Mouse (Mus musculus): ENCODE measurements around the gene Fam222a. TPM values are rescaled to one million over a fixed set of nuclear protein-coding genes. Genes with fewer than 3 reads are reported as not detected.
A peak's percentile ranks its signal among the peaks of the same experiment; 100 is the strongest.

The Fam222a gene
- polyA plus RNA-seq, 1 experiment from 2014 or later, result 1.5 TPM

DNA sequence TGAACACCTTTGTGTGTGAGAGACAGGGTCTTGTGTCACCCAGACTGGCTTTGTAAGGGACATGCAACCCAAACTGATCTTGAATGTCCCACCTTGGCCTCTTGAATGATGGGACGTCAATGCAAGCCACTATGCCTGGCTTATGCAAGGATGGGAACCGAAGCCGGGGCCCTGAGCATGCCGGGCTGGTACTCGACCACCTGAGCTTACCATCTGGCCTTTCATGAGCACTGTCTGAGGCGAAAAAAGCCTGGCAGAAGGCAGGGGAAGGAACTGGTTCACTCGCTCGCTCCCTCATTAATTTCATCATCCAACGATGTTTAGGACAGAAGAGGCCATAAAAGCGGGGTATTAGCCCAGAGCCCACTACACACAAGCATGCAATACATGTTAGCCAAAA lies 73.0 kb downstream of the Fam222a start:
- Histone ChIP-seq H3K27me3 (peaks cover 11% of the 10 kb centered on the region), H3K36me3 (no peaks in the 10 kb centered on the region), H3K9me3 (replicated peaks) (no peaks in the 10 kb centered on the region), H3K9ac (no peak overlapping the region), H3K4me2 (replicated peaks) (no peak overlapping the region), H3K4me3 (replicated peaks) (no peak overlapping the region), H3K4me1 (peaks cover 25% of the 10 kb centered on the region), H3K27ac (replicated peaks) (no peak overlapping the region)
- no peak for ATAC-seq (ENCODE audit: insufficient number of reproducible peaks, low FRiP score, low TSS enrichment, low read depth)
- 79% methylated on average over 10 of the region's 10 CpGs for WGBS

DNA sequence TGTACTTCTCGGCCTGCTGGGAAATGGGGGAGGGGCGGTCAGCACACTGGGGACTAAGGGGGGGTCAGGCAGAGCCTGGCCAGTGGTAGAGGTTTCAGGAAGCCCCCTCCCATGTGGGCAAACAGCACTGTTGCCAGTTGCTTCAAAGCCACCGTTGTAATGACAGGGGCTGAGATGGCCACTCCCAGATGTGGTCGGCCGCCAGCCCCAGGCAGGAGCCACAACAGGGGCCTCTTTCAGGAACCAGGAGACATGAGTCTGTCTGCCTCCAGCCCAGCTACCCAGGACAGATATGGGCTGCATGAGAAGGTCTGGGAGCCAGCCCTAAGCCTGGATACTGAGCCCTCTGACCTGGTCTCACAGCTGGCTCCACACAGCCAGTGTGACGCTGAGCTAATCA lies 77.1 kb downstream of the Fam222a start:
- Histone ChIP-seq H3K4me1 (peaks cover 51% of the 10 kb centered on the region), H3K9ac (no peak overlapping the region), H3K4me2 (replicated peaks) (no peak overlapping the region; the same call in 1 of the 2 replicates), H3K36me3 (no peaks in the 10 kb centered on the region), H3K27me3 (peaks cover 3% of the 10 kb centered on the region), H3K4me3 (replicated peaks) (no peak overlapping the region), H3K9me3 (replicated peaks) (no peaks in the 10 kb centered on the region), H3K27ac (replicated peaks) (peak overlapping the region; percentile 55; the same call in 1 of the 2 replicates)
- peak; percentile 68 for ATAC-seq (ENCODE audit: insufficient number of reproducible peaks, low FRiP score, low TSS enrichment, low read depth)
- WGBS, result 30% methylated on average over 6 of the region's 6 CpGs

DNA sequence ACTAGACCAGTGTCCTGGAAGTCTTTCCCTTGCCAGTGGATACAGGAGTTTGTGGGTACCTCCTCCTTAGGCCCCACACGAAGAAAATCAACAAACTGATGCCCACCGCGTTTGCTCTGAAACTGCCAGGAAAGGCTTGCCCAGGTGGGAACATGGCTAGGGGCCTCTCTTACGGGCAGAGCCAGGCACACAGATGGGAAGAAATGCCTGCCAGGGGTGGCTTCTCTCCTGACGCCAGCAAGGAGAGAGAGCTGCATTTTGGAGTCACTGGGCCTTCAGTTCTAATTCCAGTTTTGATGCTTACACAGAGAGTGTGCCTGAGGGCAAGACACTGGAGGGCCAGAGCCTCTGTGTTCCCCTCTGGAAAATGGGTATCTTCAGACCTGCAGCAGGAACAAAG lies 78.1 kb downstream of the Fam222a start:
- Histone ChIP-seq H3K9ac (no peak overlapping the region), H3K9me3 (replicated peaks) (no peaks in the 10 kb centered on the region), H3K36me3 (no peaks in the 10 kb centered on the region), H3K4me3 (replicated peaks) (no peak overlapping the region), H3K27me3 (peaks cover 3% of the 10 kb centered on the region), H3K27ac (replicated peaks) (peak overlapping the region; percentile 55; the same call in 1 of the 2 replicates), H3K4me1 (peaks cover 59% of the 10 kb centered on the region), H3K4me2 (replicated peaks) (no peak overlapping the region)
- no peak for ATAC-seq (ENCODE audit: insufficient number of reproducible peaks, low FRiP score, low TSS enrichment, low read depth)
- WGBS, result 69% methylated on average over 5 of the region's 5 CpGs

DNA sequence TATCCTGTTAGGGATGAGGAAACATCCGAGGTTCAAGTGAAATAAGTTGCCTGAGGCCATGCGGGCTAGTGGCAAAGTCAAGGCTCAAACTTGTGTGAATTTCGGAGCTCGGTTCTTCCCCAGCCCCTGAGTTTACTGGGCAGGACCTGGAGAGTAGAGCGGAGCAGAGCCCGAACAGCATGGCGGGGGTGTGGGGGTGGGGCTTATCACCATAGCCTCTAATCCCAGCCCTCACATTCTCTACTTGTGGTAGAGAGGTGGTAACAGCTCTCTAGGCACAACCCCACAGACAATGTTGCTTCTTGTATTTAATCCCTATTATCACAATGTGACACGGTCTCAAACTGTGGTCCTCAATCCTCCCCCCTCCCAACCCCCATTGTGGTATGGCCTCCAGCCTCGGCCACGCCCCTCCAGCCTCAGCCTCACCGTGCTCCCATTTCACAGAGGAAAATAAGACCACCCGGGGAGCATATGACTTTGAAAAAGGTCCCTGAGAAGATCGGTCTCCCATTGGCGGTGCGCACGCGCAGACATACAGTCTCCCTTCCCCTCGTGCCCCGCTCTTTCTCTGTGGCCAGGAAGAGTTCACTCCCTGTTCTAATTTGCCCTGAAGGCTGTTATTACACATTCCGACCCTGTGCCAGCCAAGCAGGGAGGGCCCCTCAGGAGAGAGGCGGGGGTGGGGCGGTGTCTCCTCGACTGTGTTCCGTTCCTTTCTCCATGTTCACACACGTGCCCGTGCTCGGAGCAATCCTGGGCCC lies 79.6 kb downstream of the Fam222a start:
- Histone ChIP-seq H3K27me3 (peaks cover 3% of the 10 kb centered on the region; the same call in 1 of the 2 replicates), H3K36me3 (no peaks in the 10 kb centered on the region), H3K9ac (no peak overlapping the region), H3K4me1 (peaks cover 67% of the 10 kb centered on the region), H3K4me2 (replicated peaks) (peak overlapping the region; percentile 44), H3K9me3 (replicated peaks) (no peaks in the 10 kb centered on the region), H3K27ac (replicated peaks) (peak overlapping the region; percentile 82), H3K4me3 (replicated peaks) (peak overlapping the region; percentile 23)
- peak; percentile 74 for ATAC-seq (ENCODE audit: insufficient number of reproducible peaks, low FRiP score, low TSS enrichment, low read depth)
- whole genome bisulfite sequencing, result 2% methylated on average over 27 of the region's 27 CpGs

DNA sequence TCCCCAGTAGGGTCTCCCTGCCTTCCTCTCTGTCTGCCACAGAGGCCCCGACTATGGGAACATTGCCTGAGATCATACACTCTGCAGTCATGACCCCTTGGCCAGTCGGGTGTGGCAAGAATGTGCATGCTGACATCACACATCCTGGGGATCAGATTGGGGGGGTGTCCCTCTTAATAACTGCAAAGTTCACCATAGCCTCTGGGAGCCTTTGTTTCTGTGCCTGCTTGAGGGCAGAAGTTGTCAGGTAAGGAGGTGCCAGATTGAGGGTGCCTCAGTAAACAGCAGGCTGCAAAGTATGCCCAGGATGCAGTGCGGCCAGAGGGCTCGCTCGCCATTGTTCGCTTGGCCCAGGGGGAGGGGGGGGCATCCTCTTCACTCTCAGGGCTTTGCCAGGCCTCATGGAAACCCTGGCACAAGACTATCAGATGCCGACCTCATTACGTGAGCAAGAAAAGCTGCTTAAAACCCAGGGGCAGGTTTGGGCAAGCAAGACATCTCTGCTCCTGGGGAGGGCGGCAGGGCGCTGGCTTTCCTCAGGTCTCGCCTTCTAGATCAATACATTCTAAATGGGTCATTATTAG lies 81.0 kb downstream of the Fam222a start:
- whole genome bisulfite sequencing, result 55% methylated on average over 11 of the region's 11 CpGs
- H3K27me3 ChIP-seq, result peaks cover 3% of the 10 kb centered on the region; the same call in 1 of the 2 replicates
- H3K36me3 ChIP-seq, result no peaks in the 10 kb centered on the region
- no peak overlapping the region for H3K9ac ChIP-seq
- no peak overlapping the region for H3K4me3 ChIP-seq (replicated peaks)
- H3K4me2 ChIP-seq (replicated peaks), result no peak overlapping the region
- peak overlapping the region; percentile 82 for H3K27ac ChIP-seq (replicated peaks)
- H3K9me3 ChIP-seq (replicated peaks), result no peaks in the 10 kb centered on the region
- peaks cover 67% of the 10 kb centered on the region for H3K4me1 ChIP-seq
- no peak for ATAC-seq (ENCODE audit: insufficient number of reproducible peaks, low FRiP score, low TSS enrichment, low read depth)

DNA sequence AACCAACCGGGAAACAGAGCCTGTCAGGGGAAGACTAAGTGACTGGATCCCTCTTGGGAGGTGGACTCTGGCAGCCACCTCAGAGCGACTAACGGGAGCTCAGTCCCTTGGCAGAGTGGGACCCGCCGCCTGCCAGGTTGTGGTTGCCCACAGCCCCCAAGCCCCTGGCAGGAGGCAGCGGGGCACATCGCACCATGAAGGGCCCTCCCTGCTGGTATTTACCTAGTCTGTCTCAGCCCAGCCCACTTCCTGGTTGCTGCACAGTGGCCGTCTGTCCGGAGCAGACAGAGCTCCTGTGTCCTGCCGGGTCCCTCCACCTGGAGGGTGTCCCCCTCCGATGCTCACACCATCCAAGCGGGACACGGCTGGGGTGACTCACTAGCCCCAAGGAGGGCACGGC lies 83.2 kb downstream of the Fam222a start:
- Histone ChIP-seq H3K4me2 (replicated peaks) (no peak overlapping the region; the same call in 1 of the 2 replicates), H3K4me3 (replicated peaks) (no peak overlapping the region), H3K9me3 (replicated peaks) (no peaks in the 10 kb centered on the region), H3K27ac (replicated peaks) (peak overlapping the region; percentile 51), H3K27me3 (peaks cover 2% of the 10 kb centered on the region; the same call in 1 of the 2 replicates), H3K9ac (no peak overlapping the region), H3K4me1 (peaks cover 71% of the 10 kb centered on the region), H3K36me3 (no peaks in the 10 kb centered on the region)
- no peak for ATAC-seq (ENCODE audit: insufficient number of reproducible peaks, low FRiP score, low TSS enrichment, low read depth)
- WGBS, result 23% methylated on average over 14 of the region's 14 CpGs

DNA sequence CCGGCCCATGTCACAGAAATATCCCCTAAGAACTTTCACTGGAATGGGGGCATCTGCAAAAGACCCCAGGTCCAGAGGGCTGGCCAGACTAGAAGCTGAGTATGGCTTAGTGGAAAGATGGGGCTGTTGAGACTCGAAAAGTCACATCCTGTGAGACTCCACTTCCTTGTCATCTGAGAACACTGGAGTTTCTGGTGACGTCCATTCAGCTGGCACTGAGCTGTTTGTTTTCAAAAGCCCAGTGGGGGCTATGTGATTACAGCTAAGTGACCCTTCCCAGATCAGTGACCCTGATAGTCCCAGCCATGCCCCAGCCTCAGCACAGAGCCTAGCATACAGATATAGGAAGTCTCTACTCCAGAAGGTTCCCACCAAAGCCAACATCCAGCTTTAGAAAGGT lies 83.6 kb downstream of the Fam222a start:
- peaks cover 6% of the 10 kb centered on the region; the same call in 1 of the 2 replicates for H3K27me3 ChIP-seq
- peaks cover 71% of the 10 kb centered on the region for H3K4me1 ChIP-seq
- no peaks in the 10 kb centered on the region for H3K9me3 ChIP-seq (replicated peaks)
- no peak for ATAC-seq (ENCODE audit: insufficient number of reproducible peaks, low FRiP score, low TSS enrichment, low read depth)
- H3K4me3 ChIP-seq (replicated peaks), result no peak overlapping the region
- H3K4me2 ChIP-seq (replicated peaks), result no peak overlapping the region; the same call in 1 of the 2 replicates
- WGBS, result 26% methylated on average over 3 of the region's 3 CpGs
- no peaks in the 10 kb centered on the region for H3K36me3 ChIP-seq
- H3K27ac ChIP-seq (replicated peaks), result peak overlapping the region; percentile 51
- H3K9ac ChIP-seq, result no peak overlapping the region

DNA sequence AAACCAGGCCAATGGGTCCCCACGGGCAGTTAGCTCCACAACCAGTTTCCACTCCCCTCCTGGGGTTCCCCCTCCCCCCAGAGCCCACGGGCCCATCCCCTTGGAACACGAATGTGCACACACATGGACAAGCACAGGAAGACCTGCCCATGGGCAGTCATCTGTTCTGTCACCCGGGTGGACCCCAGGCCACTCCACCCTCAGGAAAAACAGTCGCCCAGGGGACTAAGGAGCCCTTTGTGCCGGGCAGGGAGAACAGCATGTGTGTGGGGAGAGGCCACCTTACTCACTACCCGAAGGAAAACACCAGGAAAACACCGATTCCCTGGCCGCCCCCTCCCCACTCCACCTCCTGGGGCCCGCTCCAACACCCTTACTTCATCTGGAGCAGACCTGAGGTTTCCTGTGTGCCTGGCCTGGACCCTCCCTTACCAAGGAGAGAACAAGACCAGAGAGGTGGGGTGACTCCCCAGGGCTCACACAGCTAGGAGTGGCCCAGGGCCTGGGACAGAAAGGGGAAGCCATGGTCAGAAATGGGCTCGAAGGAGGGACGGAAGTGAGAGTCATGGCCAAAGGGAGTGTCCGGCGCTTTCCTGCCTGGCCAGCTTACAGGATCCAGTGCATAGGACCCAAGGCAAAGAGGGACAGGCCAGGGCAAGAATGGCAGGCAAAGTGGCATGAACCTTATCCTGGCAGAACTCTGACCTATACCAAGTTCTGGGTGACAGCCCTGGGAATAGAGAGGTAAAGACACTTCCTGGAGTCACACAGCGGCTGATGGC lies 86.0 kb downstream of the Fam222a start:
- 63% methylated on average over 15 of the region's 15 CpGs for WGBS
- Histone ChIP-seq H3K4me1 (peaks cover 63% of the 10 kb centered on the region), H3K27ac (replicated peaks) (no peak overlapping the region), H3K4me3 (replicated peaks) (no peak overlapping the region), H3K9me3 (replicated peaks) (no peaks in the 10 kb centered on the region), H3K9ac (no peak overlapping the region), H3K4me2 (replicated peaks) (no peak overlapping the region), H3K27me3 (peaks cover 18% of the 10 kb centered on the region), H3K36me3 (no peaks in the 10 kb centered on the region)
- no peak for ATAC-seq (ENCODE audit: insufficient number of reproducible peaks, low FRiP score, low TSS enrichment, low read depth)

DNA sequence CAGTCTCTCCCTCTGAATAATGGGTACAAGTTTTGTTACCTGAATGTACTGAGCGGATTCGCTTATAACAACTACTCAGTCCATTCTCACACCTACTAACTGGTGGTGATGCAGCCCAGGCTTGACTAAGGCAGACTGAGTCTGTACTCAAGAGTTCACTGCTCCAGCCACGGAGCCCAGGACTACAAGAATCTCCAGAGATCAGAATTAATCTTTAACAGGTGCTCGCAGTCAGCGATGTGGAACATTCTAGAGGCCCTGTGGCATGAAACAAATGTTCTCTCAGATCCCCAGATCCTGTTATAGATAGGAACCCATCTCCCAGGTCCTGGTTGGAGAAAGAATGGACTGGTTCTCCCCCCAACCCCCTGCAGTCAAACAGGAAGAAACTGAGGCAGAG lies 87.9 kb downstream of the Fam222a start:
- Histone ChIP-seq H3K9me3 (replicated peaks) (no peaks in the 10 kb centered on the region), H3K9ac (no peak overlapping the region), H3K27me3 (peaks cover 23% of the 10 kb centered on the region), H3K27ac (replicated peaks) (no peak overlapping the region), H3K4me2 (replicated peaks) (no peak overlapping the region), H3K4me3 (replicated peaks) (no peak overlapping the region), H3K4me1 (peaks cover 52% of the 10 kb centered on the region), H3K36me3 (no peaks in the 10 kb centered on the region)
- ATAC-seq (ENCODE audit: insufficient number of reproducible peaks, low FRiP score, low TSS enrichment, low read depth), result no peak
- whole genome bisulfite sequencing, result 75% methylated on average over 5 of the region's 5 CpGs

DNA sequence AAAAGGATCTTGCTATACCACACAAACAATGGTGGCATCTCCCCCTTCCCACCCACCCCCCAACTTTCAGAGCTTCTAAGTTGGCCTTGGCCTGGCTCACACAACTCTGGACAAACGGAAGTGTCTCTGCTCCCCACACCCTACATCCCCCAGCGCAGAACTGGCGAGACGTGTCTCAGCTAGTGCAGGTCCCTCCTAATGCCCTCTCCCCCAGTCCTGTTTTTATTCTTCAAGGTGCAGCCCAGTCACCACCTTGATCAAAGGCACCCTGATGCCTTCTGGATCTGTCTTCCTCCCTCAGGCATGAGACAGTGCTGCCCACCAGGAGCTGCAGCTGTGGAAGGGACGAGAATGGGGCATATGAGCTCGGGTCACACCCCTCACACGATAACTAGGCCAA lies 88.5 kb downstream of the Fam222a start:
- H3K4me2 ChIP-seq (replicated peaks), result no peak overlapping the region
- H3K4me1 ChIP-seq, result peaks cover 46% of the 10 kb centered on the region
- H3K9me3 ChIP-seq (replicated peaks), result no peaks in the 10 kb centered on the region
- H3K9ac ChIP-seq, result no peak overlapping the region
- no peak overlapping the region for H3K27ac ChIP-seq (replicated peaks)
- no peaks in the 10 kb centered on the region for H3K36me3 ChIP-seq
- WGBS, result 75% methylated on average over 7 of the region's 7 CpGs
- H3K4me3 ChIP-seq (replicated peaks), result no peak overlapping the region
- H3K27me3 ChIP-seq, result peaks cover 23% of the 10 kb centered on the region
- ATAC-seq (ENCODE audit: insufficient number of reproducible peaks, low FRiP score, low TSS enrichment, low read depth), result no peak

DNA sequence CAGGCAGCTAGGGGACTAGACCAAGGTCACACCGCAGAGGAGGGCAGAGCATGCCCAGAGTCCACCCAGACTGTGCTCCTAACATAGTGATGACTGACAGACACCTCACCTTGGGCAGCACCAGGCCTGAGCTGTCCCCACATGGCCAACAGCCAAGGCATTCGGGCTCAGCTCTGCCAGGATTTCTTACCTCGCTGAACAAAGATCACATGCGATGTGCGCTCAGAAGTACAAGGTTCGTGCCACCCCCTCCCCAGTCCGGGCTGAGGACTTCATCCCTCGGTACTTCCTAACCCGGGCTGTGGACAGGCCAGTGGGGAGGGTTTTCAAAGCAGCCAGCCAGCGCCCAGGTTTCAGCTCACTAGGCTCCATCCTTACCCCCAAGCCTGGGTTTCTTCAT lies 89.6 kb downstream of the Fam222a start:
- H3K27ac ChIP-seq (replicated peaks), result no peak overlapping the region
- H3K4me3 ChIP-seq (replicated peaks), result peak overlapping the region; percentile 48
- peaks cover 42% of the 10 kb centered on the region for H3K4me1 ChIP-seq
- peak overlapping the region; percentile 75 for H3K4me2 ChIP-seq (replicated peaks)
- no peak overlapping the region for H3K9ac ChIP-seq
- no peak for ATAC-seq (ENCODE audit: insufficient number of reproducible peaks, low FRiP score, low TSS enrichment, low read depth)
- WGBS, result 33% methylated on average over 10 of the region's 10 CpGs
- H3K36me3 ChIP-seq, result no peaks in the 10 kb centered on the region
- no peaks in the 10 kb centered on the region for H3K9me3 ChIP-seq (replicated peaks)
- peaks cover 23% of the 10 kb centered on the region for H3K27me3 ChIP-seq
